Mouse (Mus musculus): ENCODE results near the gene Olfr539.
"Not testable (repeated sequence)": the region's sequence is repeated elsewhere in the genome, so short reads cannot be mapped to it uniquely, and the experiment has no call there.

The Olfr539 gene

DNA sequence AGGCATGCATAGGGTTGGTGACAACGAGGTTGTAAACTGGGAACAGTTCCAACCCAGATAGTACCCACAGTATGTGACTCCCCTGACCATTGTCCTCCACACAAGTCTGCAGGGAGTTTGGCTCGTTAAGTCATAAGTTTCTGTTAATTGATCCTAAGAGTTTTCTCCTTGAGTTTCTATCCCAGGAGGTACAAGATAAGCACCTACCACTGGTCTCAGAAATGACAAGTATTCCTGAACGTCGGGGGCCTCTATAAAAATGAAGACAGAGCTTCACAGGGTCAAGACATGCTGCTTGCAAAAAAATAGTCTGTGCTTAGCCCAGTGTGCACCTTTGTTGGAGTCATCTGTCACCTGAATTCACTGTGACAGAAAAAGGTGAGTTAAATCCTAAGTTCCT lies at the start of gene Olfr539:
Gene Olfr539, plus strand, starts transcription at position 301 of the 400 bp plus-strand sequence.
- no peak for DNase-seq (ENCODE audit: low read depth, low spot score)

DNA sequence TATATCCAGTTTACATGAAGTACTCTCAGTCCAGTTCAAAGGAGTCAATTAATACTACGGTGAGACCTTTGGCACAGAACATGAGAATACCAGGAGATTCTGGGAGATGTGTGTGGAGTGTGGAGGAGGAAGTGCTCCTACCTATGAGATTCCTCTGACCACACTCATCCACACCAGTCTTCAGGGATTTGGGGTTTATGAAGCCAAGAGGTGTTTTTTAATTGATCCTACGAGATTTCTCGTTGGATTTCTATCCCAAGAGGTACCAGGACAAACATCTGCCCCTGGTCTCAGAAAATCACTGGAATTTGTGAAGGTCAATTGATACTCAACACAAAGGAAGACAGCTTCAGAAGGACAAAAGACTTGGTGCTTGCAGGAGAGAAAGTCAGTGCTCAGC lies 31.1 kb upstream of the Olfr539 start, which contains the start of gene Olfr61:
Gene Olfr61, plus strand, starts transcription at position 301 of the 400 bp plus-strand sequence.
- not testable (repeated sequence) for DNase-seq (ENCODE audit: low read depth, low spot score)

DNA sequence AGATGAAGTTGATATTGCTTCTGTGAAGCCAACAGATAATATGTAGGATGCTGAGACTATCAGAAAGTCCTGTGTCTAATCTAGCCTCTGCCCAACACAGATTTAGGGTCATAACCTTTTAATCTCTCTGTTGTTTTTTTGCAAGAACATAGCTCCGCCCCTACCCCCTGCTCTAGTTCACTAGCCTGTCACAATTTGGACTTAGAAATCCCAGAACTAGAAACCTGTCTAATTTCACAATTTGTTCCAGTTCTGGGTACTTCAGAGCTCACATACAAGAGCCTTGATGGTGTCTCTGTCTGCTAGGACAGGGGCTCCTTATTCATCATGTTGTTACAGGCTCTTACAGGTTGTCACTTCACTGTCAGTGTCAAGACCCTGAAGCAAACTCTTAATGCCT lies 29.2 kb upstream of the Olfr539 start:
- DNase-seq (ENCODE audit: low read depth, low spot score): no peak

DNA sequence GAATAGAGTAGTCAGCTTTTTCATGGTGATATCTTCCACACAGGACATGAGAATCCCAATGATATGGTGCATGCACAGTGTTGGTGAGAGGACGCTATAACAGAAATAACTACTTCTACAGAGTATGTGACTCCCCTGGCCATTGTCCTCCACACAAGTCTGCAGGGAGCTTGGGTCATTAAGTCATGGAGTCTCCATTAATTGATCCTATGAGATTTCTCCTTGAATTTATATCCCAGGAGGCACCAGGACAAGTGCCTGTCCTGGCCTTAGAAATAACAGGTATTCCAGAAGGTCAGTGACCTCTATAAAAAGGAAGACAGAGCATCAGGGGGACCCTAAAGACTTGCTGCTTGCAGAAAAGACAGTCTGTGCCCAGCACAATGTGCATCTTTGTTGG lies 13.6 kb upstream of the Olfr539 start, which contains the start of gene Olfr53:
Gene Olfr53, plus strand, starts transcription at position 301 of the 400 bp plus-strand sequence.
- DNase-seq (ENCODE audit: low read depth, low spot score): no peak

DNA sequence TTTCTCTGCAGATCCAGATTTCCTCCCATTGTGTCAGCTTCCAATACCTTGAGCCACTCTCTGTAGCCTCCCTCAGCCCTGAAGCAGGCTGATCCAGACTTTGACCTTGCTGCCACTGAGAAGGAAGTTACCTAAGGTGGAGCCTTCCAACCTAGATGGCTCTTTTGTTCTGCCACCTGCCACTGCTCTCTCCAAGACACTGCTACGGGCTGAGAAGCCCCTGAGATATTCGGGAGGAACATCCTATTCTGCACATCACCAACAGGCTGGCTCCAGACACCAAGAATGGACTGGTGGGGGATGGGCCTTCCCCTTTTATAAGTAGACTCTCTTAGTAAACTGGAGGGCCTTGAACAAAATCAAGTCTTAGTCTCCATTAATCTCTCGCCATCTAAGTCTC lies 11.0 kb downstream of the Olfr539 start:
- DNase-seq (ENCODE audit: low read depth, low spot score): not testable (repeated sequence)

DNA sequence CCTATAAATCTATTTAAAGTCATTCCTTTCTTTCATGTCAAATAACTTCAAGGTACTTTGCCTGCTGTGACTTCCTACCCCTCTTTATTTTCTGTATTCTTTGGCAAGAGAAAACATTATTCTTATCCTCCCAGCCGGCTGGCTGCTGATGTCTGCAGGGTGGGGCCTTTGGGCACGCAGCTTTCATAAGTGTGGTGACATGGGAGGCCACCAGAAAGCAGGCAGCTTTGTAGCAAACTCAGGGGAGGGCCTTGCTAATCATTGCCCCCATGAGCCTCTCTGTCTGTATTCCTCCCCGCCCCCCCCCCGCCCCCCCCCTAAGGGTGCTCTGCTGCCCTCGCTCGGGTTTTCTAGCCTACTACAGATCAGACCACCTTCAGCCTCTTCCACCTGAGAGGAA lies 16.1 kb downstream of the Olfr539 start:
- DNase-seq (ENCODE audit: low read depth, low spot score): no peak

DNA sequence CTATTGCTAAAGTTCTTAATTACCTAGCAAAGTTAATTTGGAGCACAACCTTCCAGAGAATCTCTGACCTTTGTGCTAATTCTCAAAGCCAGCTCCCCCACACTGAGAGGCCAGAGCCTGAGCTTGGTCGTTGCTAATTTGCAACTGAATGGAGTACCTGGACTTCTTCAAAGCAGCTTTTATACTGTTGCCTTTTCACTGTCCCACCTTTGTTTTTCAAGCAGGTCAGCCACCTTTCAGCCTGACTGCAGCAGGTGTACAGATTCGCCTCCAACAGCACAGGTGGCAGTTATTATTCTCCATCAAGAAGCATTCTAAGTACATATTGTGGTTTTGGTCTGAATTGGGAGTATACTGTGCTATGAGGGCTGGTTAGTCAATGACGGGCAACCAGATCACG lies 19.9 kb downstream of the Olfr539 start:
- DNase-seq (ENCODE audit: low read depth, low spot score): not testable (repeated sequence)

DNA sequence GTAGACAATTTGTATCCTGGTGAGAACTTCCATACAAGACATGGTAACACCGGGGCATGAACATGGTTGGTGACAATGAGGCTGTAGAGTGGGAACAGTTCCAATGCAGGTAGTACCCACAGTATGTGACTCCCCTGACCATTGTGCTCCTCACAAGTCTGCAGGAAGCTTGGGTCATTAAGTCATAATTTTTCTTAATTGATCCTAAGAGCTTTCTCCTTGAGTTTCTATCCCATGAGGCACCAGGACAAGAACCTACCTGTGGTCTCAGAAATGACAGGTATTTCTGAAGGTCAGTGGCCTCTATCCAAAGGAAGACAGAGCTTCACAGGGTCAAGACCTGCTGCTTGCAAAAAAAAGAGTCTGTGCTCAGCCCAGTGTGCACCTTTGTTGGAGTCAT lies 21.9 kb downstream of the Olfr539 start, which contains the start of gene Olfr45:
Gene Olfr45, plus strand, starts transcription at position 301 of the 400 bp plus-strand sequence.
- no peak for DNase-seq (ENCODE audit: low read depth, low spot score)

DNA sequence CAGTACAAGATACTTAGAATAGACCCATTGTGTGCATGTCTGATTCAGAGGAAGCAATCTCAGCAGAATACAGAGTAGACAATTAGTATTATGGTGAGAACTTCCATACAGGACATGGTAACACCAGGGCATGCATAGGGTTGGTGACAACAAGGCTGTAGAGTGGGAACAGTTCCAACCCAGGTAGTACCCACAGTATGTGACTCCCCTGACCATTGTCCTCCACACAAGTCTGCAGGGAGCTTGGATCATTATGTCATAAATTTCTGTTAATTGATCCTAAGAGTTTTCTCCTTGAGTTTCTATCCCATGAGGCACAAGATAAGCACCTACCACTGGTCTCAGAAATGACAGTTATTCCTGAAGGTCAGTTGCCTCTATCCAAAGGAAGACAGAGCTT lies 37.2 kb downstream of the Olfr539 start, which contains the start of gene Olfr541:
Gene Olfr541, plus strand, starts transcription at position 301 of the 400 bp plus-strand sequence.
- no peak for DNase-seq (ENCODE audit: low read depth, low spot score)

DNA sequence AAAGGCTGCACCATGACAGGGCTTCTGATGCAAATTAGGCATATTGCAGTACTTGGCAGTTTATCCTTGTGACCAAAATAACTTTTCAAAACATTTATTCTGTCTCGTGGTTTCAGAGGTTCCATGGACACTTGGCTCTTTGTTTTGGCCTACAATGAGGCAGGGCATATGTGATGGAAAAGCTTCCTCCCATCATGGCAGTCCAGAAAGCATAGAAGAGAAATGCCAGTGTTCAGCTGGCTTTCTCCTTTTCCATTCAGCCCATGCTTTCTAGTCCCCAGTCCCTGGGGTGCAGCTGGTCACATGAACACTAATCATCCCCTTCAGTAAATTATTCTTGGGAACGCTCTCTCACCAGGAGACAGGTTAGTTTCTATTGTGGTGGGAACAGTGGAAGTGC lies 46.6 kb downstream of the Olfr539 start:
- no peak for DNase-seq (ENCODE audit: low read depth, low spot score)

DNA sequence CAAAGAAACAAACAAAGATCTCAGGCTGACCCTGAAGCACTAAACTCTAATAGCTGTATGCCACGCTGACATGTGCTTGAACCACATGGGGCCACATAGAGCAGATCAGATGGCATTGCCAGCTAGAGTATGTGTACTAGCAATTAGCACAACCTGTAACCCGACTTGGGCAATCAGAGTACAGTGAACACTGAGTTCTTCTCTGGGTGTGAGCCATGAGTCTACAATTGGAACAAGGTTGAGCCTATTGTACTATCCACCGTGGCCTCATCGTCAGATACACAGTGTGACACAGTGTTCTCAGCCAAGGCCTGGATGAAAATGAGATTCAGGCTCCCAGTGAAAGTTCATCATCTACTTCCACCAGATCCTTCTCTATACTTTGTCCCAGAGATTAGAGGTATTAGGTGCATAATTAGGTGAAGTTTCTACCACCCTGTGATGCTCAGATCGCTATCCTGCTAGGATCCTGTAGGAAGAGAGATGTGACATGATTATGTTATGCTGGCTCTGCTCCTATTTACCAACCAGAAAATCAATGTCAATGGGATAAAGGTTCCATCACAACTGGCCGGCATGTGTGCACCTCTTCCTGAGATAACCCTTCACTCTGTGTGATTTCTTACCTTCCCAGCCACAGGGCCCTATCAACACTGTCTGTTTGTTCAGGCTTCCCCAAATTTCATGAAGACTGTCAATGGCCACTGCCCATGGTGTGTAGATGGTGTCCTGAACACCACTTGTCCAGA lies 48.0 kb downstream of the Olfr539 start:
- no peak for DNase-seq (ENCODE audit: low read depth, low spot score)

DNA sequence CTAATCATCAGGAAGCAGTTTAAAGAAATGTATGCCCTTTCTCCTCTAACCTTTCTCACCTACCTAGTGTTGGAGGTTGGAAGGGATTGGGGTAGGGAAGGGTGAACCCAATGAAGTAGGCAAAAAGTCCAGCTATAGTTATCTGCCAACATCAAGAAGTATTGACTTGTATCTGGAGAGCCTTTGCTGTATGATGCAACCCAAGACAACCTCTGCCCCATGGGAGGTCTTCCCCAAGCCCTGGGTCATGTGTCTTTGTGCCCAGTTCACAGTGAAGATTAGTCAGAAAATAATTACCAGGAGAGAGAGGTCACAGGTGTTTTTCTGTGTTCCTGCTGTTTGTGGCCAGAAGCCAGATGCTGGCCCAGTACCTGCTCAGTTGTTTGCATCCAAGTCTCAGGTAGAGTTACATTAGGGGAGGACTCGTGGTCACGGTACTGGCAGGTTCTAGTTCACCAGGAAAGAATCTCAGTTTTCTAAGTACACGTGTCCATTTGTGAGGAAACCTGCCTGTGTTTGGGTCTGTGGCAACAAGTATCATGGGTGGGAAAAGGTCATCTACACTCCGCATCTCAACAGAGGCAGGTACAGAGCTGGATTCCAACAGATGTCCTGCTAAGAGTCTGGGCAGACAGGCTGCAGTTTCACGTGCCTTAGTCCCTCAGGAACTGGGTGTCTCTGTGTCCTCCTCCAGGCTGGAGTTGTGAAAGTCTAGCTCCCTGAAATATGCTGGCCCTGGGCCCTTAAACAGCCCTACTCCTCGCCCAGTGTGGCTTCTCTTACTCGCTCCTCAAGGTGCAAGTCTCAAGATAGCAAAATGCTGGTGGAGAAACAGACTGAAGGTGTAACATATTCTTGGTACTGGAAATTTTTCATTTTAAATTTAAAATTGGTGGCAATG lies 57.7 kb downstream of the Olfr539 start:
- no peak for DNase-seq (ENCODE audit: low read depth, low spot score)

DNA sequence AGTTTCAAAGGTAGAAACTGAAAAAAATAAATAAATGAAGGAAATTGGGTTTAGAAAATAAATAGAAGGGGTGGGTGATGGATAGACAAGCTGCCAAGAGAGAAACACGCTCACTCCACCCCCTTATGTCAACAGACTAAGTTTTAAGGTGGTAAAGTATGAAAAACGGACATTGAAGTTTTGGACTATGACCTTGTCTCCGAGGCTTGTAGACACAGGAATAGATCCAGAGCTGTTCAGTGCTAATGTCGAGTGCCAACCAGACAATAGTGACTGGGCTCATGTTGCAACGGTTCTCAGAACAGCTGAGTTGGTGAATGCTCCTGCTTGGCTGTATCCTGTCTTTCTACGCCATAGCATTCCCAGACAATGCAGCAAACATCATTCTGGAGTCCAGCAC lies 61.4 kb downstream of the Olfr539 start:
- DNase-seq (ENCODE audit: low read depth, low spot score): no peak

DNA sequence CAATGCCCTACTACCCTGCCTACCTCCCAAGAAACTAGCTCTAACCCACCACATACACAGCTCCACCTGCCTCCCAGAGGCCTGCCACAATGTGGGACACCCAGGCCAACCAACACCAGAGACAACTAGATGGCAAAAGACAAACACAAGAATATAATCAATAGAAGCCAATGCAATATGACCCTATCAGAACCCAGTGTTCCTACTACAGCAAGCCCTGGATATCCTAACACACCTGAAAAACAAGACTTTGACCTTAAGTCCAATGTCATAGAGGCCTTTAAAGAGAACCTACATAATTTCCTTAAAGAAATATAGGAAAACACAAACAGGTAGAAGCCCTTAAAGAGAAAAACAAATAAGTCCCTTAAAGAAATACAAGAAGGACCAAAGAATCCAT lies 65.8 kb downstream of the Olfr539 start:
- DNase-seq (ENCODE audit: low read depth, low spot score): no peak
